Mouse (Mus musculus) bone marrow, adult 2 months (tissue): ENCODE measurements around the gene A630095N17Rik. TPM values are rescaled to one million over a fixed set of nuclear protein-coding genes. Genes with fewer than 3 reads are reported as not detected.
A peak's percentile ranks its signal among the peaks of the same experiment; 100 is the strongest.

Source experiments
- H3K27ac ChIP-seq: fragments of 200-500 bp; 2 replicates; pipeline ENCODE4 v1.5.1; 2012; ENCODE audit warnings: low read depth, mild to moderate bottlenecking, control low read depth, inconsistent platforms, low read length; ENCODE audit not compliant: control insufficient read depth, poor library complexity, insufficient read depth
- H3K4me1 ChIP-seq: fragments of 200-500 bp; 2 replicates; pipeline ENCODE4 v1.6.1; 2011; ENCODE audit warnings: low read length; ENCODE audit not compliant: control insufficient read depth, insufficient read depth
- H3K4me3 ChIP-seq: fragments of 200-500 bp; replicated peaks from 2 replicates; pipeline ENCODE3; 2011; ENCODE audit warnings: mild to moderate bottlenecking, low read depth, low read length, control low read depth; ENCODE audit not compliant: control insufficient read depth
- CTCF ChIP-seq: fragments of 200-500 bp; IDR thresholded peaks from 2 replicates; pipeline ENCODE4 v1.5.1; 2011; ENCODE audit warnings: low read length, control low read depth; ENCODE audit not compliant: control insufficient read depth, insufficient read depth
- POLR2A ChIP-seq: fragments of 200-500 bp; IDR thresholded peaks from 2 replicates; pipeline ENCODE4 v1.6.1; 2011; ENCODE audit warnings: low read depth, mild to moderate bottlenecking, control low read depth, low read length, borderline replicate concordance; ENCODE audit not compliant: control insufficient read depth
- WGBS: fragments of 180-500 bp; shearing (Covaris S2); methylation state at CpG from one replicate; pipeline ENCODE4 v1.1.7; 2018; 5-methylcytosine and 5-hydroxymethylcytosine counted together
- polyA plus RNA-seq: library from polyadenylated mRNA; stranded (reverse); fragments of >200 nt; gene quantifications from 2 replicates; pipeline ENCODE4 v1.2.4, GENCODE M21; 2011; ENCODE audit warnings: low replicate concordance; ENCODE audit not compliant: missing spikeins, insufficient read depth, insufficient read length

The A630095N17Rik gene
- polyA plus RNA-seq, 1 experiment: not detected

GRCm38 (mm10) chr1:75214442-75214841, 17.5 kb downstream of the A630095N17Rik start:
- no peak for TF ChIP-seq CTCF
- no peak for TF ChIP-seq POLR2A
- H3K4me1 ChIP-seq: peaks cover 19% of the 10 kb centered on the region
- peak overlapping the region; percentile 61 for H3K27ac ChIP-seq
- peak overlapping the region; percentile 38 for H3K4me3 ChIP-seq
- WGBS: 46% methylated on average over 2 of the region's 2 CpGs

GRCm38 (mm10) chr1:75213096-75213495, 18.8 kb downstream of the A630095N17Rik start:
- H3K4me3 ChIP-seq: peak overlapping the region; percentile 59
- H3K4me1 ChIP-seq: peaks cover 19% of the 10 kb centered on the region
- WGBS: 3% methylated on average over 7 of the region's 7 CpGs
- TF ChIP-seq POLR2A (no peak), CTCF (no peak)
- H3K27ac ChIP-seq: peak overlapping the region; percentile 52

- H3K27ac ChIP-seq: peak overlapping the region; percentile 52
- TF ChIP-seq CTCF (no peak), POLR2A (no peak)
- WGBS: 44% methylated on average over 4 of the region's 4 CpGs
- peak overlapping the region; percentile 1 for H3K4me3 ChIP-seq
- H3K4me1 ChIP-seq: peaks cover 19% of the 10 kb centered on the region
Measured at GRCm38 (mm10) chr1:75212542-75212941, 19.4 kb downstream of the A630095N17Rik start.

GRCm38 (mm10) chr1:75211141-75211708, 20.7 kb downstream of the A630095N17Rik start:
- 7% methylated on average over 17 of the region's 17 CpGs for WGBS
- peak overlapping the region; percentile 73 for H3K27ac ChIP-seq
- peaks cover 15% of the 10 kb centered on the region for H3K4me1 ChIP-seq
- peak overlapping the region; percentile 84 for H3K4me3 ChIP-seq
- TF ChIP-seq CTCF (no peak), POLR2A (no peak)

- Histone ChIP-seq H3K4me1 (peaks cover 9% of the 10 kb centered on the region), H3K27ac (peak within 1 kb of the TSS; percentile 77), H3K4me3 (peak within 1 kb of the TSS; percentile 84)
- 2% methylated on average over 42 of the region's 42 CpGs for WGBS
- no peak for TF ChIP-seq CTCF
- peak; percentile 97; the same call in 1 of the 2 replicates for TF ChIP-seq POLR2A
Measured at GRCm38 (mm10) chr1:75210136-75211087, 21.5 kb downstream of the A630095N17Rik start, which contains the start of the genes Glb1l and Stk16. TSS of gene Glb1l (minus strand) at chr1:75210813. TSS of gene Stk16 (plus strand) at chr1:75210838.

- 17% methylated on average over 34 of the region's 34 CpGs for WGBS
- peak overlapping the region; percentile 45 for H3K27ac ChIP-seq
- no peak; the same call in 1 of the 2 replicates for TF ChIP-seq POLR2A
- TF ChIP-seq CTCF: no peak
- H3K4me1 ChIP-seq: peaks cover 7% of the 10 kb centered on the region
- peak overlapping the region; percentile 72 for H3K4me3 ChIP-seq
Measured at GRCm38 (mm10) chr1:75208967-75209678, 22.8 kb downstream of the A630095N17Rik start.

- Histone ChIP-seq H3K27ac (no peak overlapping the region), H3K4me1 (no peaks in the 10 kb centered on the region), H3K4me3 (no peak overlapping the region)
- TF ChIP-seq CTCF (no peak), POLR2A (no peak)
- 78% methylated on average over 1 of the region's 1 CpGs for WGBS
Measured at GRCm38 (mm10) chr1:75201236-75201635, 30.7 kb downstream of the A630095N17Rik start.

GRCm38 (mm10) chr1:75192452-75192851, 39.5 kb downstream of the A630095N17Rik start:
- TF ChIP-seq CTCF: no peak
- 0 out of 2 replicates have a peak, but pooled peaks have one; percentile 42 for TF ChIP-seq POLR2A
- WGBS: under 1% methylated on average over 19 of the region's 19 CpGs
- Histone ChIP-seq H3K4me3 (peak overlapping the region; percentile 76), H3K27ac (peak overlapping the region; percentile 92), H3K4me1 (peaks cover 1% of the 10 kb centered on the region; the same call in 1 of the 2 replicates)
